Mouse (Mus musculus): ENCODE results near the gene Pgm5.

GRCm38 (mm10) chr19:24871037-24871635 lies 9.5 kb upstream of the Pgm5 start:
- TF ChIP-seq CHD2 (IDR thresholded peaks at IDR 0.05; ENCODE audit: low read depth, low read length) (no peak), HCFC1 (IDR thresholded peaks at IDR 0.05; ENCODE audit: borderline replicate concordance, insufficient read depth, low read length) (no peak)

All from ES-E14 (cell line).